Mouse (Mus musculus) bone marrow macrophage, adult 2 months (primary cell): Measurements from ENCODE around the gene Syn3. TPM values are rescaled to one million over a fixed set of nuclear protein-coding genes. Genes with fewer than 3 reads are reported as not detected.

Source experiments
- H3K27ac ChIP-seq: 2 replicates; pipeline ENCODE4 v1.5.1; 2012; ENCODE audit warnings: low read depth, low read length; ENCODE audit not compliant: insufficient read depth
- H3K4me1 ChIP-seq: 2 replicates; pipeline ENCODE4 v1.6.1; 2012; ENCODE audit warnings: low read length; ENCODE audit not compliant: control insufficient read depth, insufficient read depth
- H3K4me3 ChIP-seq: 2 replicates; pipeline ENCODE4 v1.5.1; 2012; ENCODE audit warnings: mild to moderate bottlenecking, low read length, moderate library complexity; ENCODE audit not compliant: insufficient read depth
- CTCF ChIP-seq: IDR thresholded peaks from 2 replicates; pipeline ENCODE4 v1.5.1; 2012; ENCODE audit warnings: low read depth, mild to moderate bottlenecking, low read length, moderate library complexity
- POLR2A ChIP-seq: IDR thresholded peaks from 2 replicates; pipeline ENCODE4 v1.6.1; 2012; ENCODE audit warnings: mild to moderate bottlenecking, low read depth, low read length, borderline replicate concordance
- polyA plus RNA-seq: library from polyadenylated mRNA; stranded (reverse); fragments of >200 nt; gene quantifications from 2 replicates; pipeline ENCODE4 v1.2.4, GENCODE M21; 2012; ENCODE audit not compliant: missing spikeins, insufficient read depth, insufficient read length

Gene Syn3
- polyA plus RNA-seq, 1 experiment = not detected

DNA sequence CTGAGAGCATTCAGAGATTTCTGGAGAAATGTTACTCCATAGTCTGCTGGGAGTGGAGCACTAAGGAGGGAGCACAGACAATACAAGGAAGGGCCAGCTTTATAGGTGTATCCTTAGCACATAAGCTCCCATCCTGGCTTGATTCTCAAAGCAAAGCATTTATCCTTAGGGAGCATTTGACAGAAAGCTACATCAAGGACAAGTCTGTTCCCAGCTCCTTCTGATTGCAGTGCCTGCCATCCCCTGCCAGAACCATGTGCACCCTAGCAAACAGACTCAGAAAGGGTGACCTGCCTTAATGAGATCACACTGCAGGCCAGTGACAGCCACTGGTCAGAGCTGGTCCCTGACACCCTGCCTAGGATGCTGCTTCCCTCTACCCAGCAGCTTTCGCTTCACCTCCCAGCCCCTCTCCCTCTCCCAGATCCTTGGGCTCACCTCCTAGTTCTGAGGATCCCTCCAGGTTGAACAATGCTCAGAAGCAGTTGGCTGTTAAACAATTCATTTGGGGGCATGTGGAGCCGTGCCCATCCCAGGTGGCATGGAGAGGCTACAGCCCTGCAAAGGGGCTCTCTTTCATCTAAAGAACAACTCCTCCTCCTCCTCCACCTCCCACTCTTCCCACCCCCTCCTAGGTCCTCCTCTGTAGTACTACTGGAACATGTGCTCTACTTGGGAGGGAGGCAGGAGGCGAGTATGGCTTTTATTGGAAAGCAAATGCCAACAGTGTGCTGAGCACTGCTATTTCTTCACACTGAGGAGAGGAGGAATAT, 7.2 kb downstream of the Syn3 start:
- Histone ChIP-seq H3K27ac (no peak overlapping the region), H3K4me3 (no peak overlapping the region), H3K4me1 (no peaks in the 10 kb centered on the region)
- TF ChIP-seq POLR2A (no peak), CTCF (no peak)

DNA sequence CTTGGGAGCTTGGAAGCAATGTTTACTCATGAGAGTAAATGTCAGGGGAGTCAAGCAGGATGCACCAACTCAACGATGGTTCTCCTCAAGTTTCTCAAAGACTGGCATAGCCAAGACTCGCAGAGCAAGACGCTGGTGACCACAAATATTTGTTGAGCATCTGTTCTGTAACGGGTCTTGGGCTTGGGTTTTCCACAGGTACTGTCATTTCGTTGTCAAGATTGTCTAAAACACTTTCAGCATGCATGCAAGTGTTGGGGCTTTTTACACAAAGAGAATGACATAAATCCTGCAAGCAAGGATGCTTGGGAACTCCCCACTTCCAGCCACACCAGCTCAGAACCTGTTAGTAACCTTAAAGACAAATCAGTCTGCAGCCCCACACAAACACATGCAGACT, 10.2 kb downstream of the Syn3 start:
- Histone ChIP-seq H3K4me1 (no peaks in the 10 kb centered on the region), H3K4me3 (no peak overlapping the region), H3K27ac (no peak overlapping the region)
- TF ChIP-seq POLR2A = no peak

DNA sequence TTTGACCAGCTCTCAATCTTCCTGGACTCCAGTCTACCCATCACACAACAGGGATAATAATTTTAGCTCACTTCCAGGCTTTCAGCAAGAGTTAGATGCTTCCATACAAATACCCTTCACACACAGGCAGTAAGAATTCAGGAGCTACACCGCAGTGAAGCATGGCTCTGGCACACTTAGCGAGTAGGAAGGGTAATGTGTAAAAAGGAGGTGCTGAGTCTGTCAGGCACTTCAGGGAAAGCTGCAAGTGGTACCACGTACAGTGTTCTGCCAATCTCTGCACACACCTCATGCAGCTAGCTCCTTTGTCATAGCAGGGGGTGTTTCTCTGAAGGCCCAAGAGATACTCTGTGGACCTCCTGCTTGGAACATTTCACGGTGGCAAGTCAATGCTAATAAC, 12.7 kb downstream of the Syn3 start:
- no peak overlapping the region for H3K4me3 ChIP-seq

DNA sequence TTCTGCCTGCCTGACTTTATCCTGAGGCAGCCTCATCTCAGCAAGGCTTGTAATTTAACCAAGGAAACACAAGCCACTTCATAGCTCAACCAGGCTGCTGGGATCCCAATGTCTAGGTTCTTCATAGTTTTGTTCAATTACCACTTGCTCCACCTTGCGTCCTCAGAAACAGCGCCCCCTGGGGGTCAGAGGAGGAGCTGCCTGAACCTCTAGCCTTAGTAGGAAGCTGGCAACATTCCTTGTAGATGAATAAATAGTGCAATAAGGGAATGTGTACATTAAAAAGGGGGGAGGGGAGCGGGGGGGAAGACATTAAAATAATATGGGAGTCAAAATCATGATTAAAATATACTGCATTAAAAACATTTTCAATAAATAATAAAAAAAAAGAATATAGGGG, 14.7 kb downstream of the Syn3 start:
- no peak overlapping the region for H3K4me3 ChIP-seq
- 0 out of 2 replicates have a peak, but pooled peaks have one; percentile 38 for TF ChIP-seq CTCF
- TF ChIP-seq POLR2A = no peak
- H3K27ac ChIP-seq = no peak overlapping the region
- H3K4me1 ChIP-seq = no peaks in the 10 kb centered on the region

More for the DNA sequence above, 12.7 kb downstream of the Syn3 start:
- TF ChIP-seq POLR2A (no peak), CTCF (no peak)
- Histone ChIP-seq H3K4me1 (no peaks in the 10 kb centered on the region), H3K27ac (no peak overlapping the region)

DNA sequence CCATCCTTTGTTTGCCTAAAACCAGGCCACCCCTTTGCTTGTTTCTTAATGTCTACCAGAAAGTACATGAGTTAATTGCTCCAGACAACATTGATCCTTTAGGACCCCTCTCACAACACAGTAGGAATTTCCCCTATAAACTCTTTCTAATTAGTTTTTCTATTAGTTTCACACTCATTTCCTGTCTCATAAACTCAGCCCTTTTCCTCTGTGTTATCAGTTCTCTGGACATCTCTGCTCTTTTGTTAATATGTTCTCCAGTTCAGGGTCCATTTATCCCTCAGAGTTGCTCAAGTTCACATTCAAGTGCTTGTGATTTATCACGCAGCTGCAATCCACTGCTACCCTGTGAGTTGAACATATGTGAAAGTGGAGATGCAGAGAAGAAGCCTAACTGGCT, 16.2 kb downstream of the Syn3 start:
- TF ChIP-seq CTCF = no peak
- TF ChIP-seq POLR2A = no peak
- H3K27ac ChIP-seq = no peak overlapping the region
- H3K4me1 ChIP-seq = no peaks in the 10 kb centered on the region
- no peak overlapping the region for H3K4me3 ChIP-seq

DNA sequence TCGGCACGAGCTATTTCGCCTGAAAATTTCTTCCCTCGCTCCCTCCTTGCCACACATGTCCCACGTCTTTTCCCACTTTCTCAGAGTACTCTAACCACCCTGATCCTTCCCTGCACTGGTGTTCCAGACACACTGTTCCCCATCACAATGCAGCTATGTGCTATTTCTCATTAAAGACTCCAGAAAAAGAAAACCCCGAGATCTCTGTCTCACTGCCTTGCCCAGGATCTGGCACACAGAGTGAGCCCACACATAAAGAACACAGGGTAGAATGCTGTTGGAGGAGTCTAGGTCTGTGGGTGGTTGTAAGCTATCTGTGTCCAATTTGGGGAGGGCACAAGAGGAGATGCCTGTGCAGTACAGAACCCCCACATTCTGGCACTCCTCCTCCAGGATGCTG, 18.0 kb downstream of the Syn3 start:
- Histone ChIP-seq H3K4me3 (no peak overlapping the region), H3K27ac (no peak overlapping the region), H3K4me1 (no peaks in the 10 kb centered on the region)
- TF ChIP-seq POLR2A = no peak
- no peak for TF ChIP-seq CTCF

DNA sequence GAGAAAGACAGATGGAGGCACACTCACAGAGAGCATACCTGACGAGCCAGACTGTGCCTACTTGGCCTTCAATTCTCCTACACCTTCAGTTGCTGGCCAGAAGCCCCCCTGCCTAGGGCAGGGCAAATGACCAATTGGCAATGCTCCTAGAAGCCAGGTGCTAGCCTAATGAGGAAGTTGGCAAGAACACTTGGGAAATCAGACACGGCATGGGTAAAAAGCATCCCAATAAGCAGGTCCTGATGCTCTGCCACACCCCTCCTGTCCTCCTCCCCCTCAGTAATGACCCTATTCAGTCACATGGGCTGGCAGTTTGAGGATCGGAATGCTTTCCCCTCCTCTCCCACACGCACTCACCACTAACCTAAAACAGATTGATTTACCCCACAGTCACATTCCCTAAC, 19.0 kb downstream of the Syn3 start:
- H3K4me1 ChIP-seq = no peaks in the 10 kb centered on the region
- H3K27ac ChIP-seq = no peak overlapping the region
- no peak for TF ChIP-seq CTCF
- no peak for TF ChIP-seq POLR2A
- no peak overlapping the region for H3K4me3 ChIP-seq

DNA sequence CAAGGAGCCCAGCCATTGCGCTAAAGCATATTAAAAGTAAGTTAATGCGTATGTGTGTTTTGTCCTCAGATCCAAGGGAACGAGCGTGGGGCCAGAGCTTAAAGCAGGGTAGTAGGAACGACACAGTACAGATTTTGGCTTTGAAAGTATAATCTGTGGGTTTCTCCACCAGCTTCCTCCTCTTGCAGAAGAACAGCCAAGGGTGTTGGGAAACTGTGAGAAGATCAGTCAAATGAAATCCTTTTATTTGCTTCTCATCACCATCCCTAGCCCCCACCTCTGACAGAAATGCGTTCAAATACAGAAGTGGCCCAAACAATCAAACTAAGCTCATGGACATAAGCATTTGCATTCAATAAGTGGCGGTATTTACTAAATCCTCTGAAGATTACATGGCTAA, 22.0 kb downstream of the Syn3 start:
- no peak overlapping the region for H3K27ac ChIP-seq
- TF ChIP-seq CTCF (no peak), POLR2A (no peak)
- no peak overlapping the region for H3K4me3 ChIP-seq
- no peaks in the 10 kb centered on the region for H3K4me1 ChIP-seq

DNA sequence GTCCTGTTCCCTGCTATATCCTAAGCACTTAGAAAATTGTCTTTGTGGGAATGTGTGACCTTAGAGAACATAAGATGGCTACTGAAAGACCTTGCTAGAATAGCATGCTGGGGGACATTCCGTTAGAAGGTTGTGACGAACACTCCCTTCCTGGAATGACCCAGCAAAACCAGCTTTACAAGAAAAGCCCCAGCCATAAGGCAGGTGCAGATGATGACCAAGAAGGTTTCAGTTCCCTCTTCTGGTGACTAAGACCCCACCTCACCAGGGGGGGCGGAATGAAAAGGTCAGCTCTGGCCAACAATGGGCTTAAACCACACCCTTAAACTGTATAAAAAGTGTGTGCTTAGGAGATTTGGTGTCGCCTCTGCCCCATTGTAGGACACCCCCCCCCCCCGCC, 23.4 kb downstream of the Syn3 start:
- Histone ChIP-seq H3K4me1 (no peaks in the 10 kb centered on the region), H3K27ac (no peak overlapping the region), H3K4me3 (no peak overlapping the region)
- no peak for TF ChIP-seq POLR2A
- no peak for TF ChIP-seq CTCF

DNA sequence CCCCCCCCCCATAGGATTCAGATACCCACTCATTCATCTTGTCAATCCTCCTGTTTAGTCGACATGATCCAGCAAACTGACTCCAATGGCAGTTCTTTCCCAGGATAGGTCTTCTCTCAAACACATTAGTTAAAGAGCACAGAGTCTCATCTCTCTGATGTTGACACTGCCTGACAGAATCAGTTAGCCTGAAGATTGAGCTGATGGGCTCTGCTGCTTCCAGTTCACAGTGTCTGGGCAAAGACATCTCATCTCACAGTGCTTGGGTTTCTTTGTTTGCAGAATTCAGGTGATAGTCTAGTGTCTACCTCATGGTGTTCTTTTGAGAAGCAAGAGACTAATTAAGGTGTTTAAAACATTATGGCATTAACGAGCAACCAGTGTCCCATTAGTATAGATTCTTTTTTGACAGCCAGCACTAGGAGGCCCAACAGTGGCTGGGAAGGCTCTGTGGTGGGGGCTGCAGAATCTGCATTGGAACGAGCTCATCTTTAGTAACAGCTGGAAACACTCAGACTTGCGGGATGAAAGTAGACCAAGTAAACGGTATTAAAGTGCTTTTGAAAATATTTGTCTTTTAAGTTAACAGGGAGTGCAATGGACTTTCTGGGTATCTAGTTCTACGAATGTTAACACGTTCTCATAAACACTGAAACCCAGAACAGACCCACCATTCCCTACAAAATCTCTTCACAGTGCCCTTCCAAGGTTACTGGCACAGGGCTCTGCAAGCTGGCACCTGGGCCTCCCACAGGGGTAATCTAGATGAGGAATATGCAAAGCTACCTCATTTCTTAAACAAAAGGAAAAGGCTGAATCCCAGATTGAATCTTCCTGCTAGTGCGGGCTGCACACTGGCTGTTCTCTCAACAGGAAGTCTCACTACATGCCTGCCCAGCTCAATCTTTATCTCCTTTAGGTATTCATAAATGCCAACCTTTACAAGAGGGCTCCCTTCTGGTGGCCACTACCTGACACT, 24.2 kb downstream of the Syn3 start:
- Histone ChIP-seq H3K4me1 (no peaks in the 10 kb centered on the region), H3K27ac (no peak overlapping the region)

More for the DNA sequence above, 24.2 kb downstream of the Syn3 start:
- H3K4me3 ChIP-seq = no peak overlapping the region
- no peak for TF ChIP-seq POLR2A
- TF ChIP-seq CTCF = no peak
